In genomic region chr6:98995681-98996080, GRCm38 (mm10) we compare ENCODE assay signal across 19 mouse cellular contexts.
"Had no signal": no experiment of that assay in that cellular context is flagged by ENCODE, and none has a peak within 500 bp of the region (broad histone marks: within the 10 kb centered on the region; RNA-seq: fewer than 3 reads in every experiment).

No protein-coding gene starts in this region.

- H3K9me3 ChIP-seq: lung, embryonic 15.5 days; megakaryocyte, embryonic 14.5 days; midbrain, embryonic 13.5 days; midbrain, embryonic 15.5 days; neural tube, embryonic 12.5 days had no signal

- H3K27ac ChIP-seq: lung, embryonic 15.5 days; macrophage; midbrain, embryonic 15.5 days; neural tube, embryonic 12.5 days had no signal

- H3K9ac ChIP-seq: liver, postnatal 0 days; lung, embryonic 15.5 days; midbrain, embryonic 13.5 days; midbrain, embryonic 15.5 days; neural tube, embryonic 12.5 days had no signal

- H3K27me3 ChIP-seq: lung, embryonic 15.5 days; megakaryocyte, embryonic 14.5 days; midbrain, embryonic 13.5 days; midbrain, embryonic 15.5 days; neural tube, embryonic 12.5 days had no signal

- H3K36me3 ChIP-seq: lung, embryonic 15.5 days; midbrain, embryonic 13.5 days; midbrain, embryonic 15.5 days; neural tube, embryonic 12.5 days had no signal

- DNase-seq: liver, postnatal 0 days; lung, adult 2 months; lung, postnatal 14 days; lung, postnatal 36 days; retina, postnatal 1 day; right cerebral cortex, adult 18-20 months; right cerebral cortex, postnatal 25 days; right cerebral cortex, postnatal 4 days; thymus, adult 18-20 months; thymus, postnatal 14 days; thymus, postnatal 36 days had no signal

- H3K4me2 ChIP-seq: lung, embryonic 15.5 days; midbrain, embryonic 11.5 days; midbrain, embryonic 13.5 days; midbrain, embryonic 15.5 days; neural tube, embryonic 12.5 days had no signal

- ATAC-seq: liver, postnatal 0 days; lung, postnatal 0 days; midbrain, embryonic 13.5 days; midbrain, embryonic 15.5 days had no signal

- H3K4me3 ChIP-seq: lung, embryonic 15.5 days; megakaryocyte, embryonic 14.5 days; midbrain, embryonic 13.5 days; midbrain, embryonic 15.5 days; neural tube, embryonic 12.5 days had no signal
